In the genomic region with DNA sequence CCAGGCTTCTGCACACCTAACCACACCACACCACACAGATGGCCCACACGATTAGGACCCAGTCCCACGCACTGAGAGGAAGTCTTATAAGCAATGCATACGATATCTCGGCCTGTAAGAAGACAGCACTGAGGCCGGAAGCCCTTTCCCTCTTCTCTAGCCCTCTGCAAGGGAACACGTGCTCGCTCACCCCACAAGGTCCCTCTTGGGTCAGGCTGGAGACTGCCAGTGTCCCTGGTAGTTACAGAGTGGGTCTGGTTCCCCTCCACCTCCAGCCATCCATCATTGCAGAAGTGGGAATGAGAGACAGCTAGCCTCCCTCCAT, we compare ENCODE assay signal across 8 mouse cellular contexts. TPM values are rescaled to one million over a fixed set of nuclear protein-coding genes. Genes with fewer than 3 reads are reported as not detected.
DNase-seq lines count a peak whose midpoint lies in the region; ATAC-seq lines count a peak whose summit lies in the region.

No protein-coding gene starts in this region.

- H3K36me3 ChIP-seq in embryonic facial prominence, embryonic 15.5 days, result 0 out of 2 replicates have a peak, but pooled peaks cover 5% of the 10 kb centered on the region
- no peaks in the 10 kb centered on the region for H3K36me3 ChIP-seq in intestine, embryonic 15.5 days

- no peaks in the 10 kb centered on the region for H3K9me3 ChIP-seq in embryonic facial prominence, embryonic 15.5 days (replicated peaks)
- no peaks in the 10 kb centered on the region for H3K9me3 ChIP-seq in intestine, embryonic 15.5 days

- whole genome bisulfite sequencing in embryonic facial prominence, embryonic 15.5 days, result 36% methylated on average over 7 of the region's 7 CpGs
- 33% methylated on average over 7 of the region's 7 CpGs for WGBS in intestine, embryonic 15.5 days

- ATAC-seq in embryonic facial prominence, embryonic 15.5 days (ENCODE audit: insufficient number of reproducible peaks, low FRiP score, low TSS enrichment, low read depth), result no peak
- ATAC-seq in intestine, embryonic 15.5 days, result no peak
- ATAC-seq in megakaryocyte-erythroid progenitor cell, adult 5-6 weeks (replicated peaks; ENCODE audit: low FRiP score, low TSS enrichment, poor library complexity, severe bottlenecking), result peak; percentile 57

- H3K4me1 ChIP-seq in embryonic facial prominence, embryonic 15.5 days, result peaks cover 66% of the 10 kb centered on the region
- H3K4me1 ChIP-seq in intestine, embryonic 15.5 days (replicated peaks), result peaks cover 62% of the 10 kb centered on the region

- no peak overlapping the region; the same call in 1 of the 2 replicates for H3K27ac ChIP-seq in embryonic facial prominence, embryonic 15.5 days (replicated peaks)
- H3K27ac ChIP-seq in intestine, embryonic 15.5 days, result peak overlapping the region; percentile 58

- peak overlapping the region; percentile 21; the same call in 1 of the 2 replicates for H3K9ac ChIP-seq in embryonic facial prominence, embryonic 15.5 days
- peak overlapping the region; percentile 98 for H3K9ac ChIP-seq in intestine, embryonic 15.5 days

- intact Hi-C loops in heart, postnatal 25 days (cut with DNase I), result loop anchor here (5.0 kb wide), 1 partner anchor 122 kb away; a partner anchor contains a TSS

- peak; percentile 94 for DNase-seq in heart, adult 11 months
- no peak for DNase-seq in heart, postnatal 25 days (ENCODE audit: low spot score)
- DNase-seq in thymus, postnatal 14 days, result peak; percentile 70
- no peak for DNase-seq in embryo, embryonic 10 days (ENCODE audit: low spot score)
- no peak for DNase-seq in embryo, embryonic 10.5 days (ENCODE audit: low spot score)

- no peaks in the 10 kb centered on the region for H3K27me3 ChIP-seq in embryonic facial prominence, embryonic 15.5 days
- no peaks in the 10 kb centered on the region for H3K27me3 ChIP-seq in intestine, embryonic 15.5 days (replicated peaks)

- H3K4me2 ChIP-seq in embryonic facial prominence, embryonic 15.5 days (replicated peaks), result peak overlapping the region; percentile 64
- peak overlapping the region; percentile 86 for H3K4me2 ChIP-seq in intestine, embryonic 15.5 days (replicated peaks)

- H3K4me3 ChIP-seq in embryonic facial prominence, embryonic 15.5 days (replicated peaks), result peak overlapping the region; percentile 89
- peak overlapping the region; percentile 68 for H3K4me3 ChIP-seq in intestine, embryonic 15.5 days (replicated peaks)

RNA-seq across cellular contexts. Expression of a gene that starts 9.6 kb away (rescaled TPM):
- 10 to 100 TPM; 23.5 to 27.4 TPM for total RNA-seq in heart, postnatal 25 days (2021)
- polyA plus RNA-seq in embryonic facial prominence, embryonic 15.5 days (2015; fragmentation: Nextera tagmentation; extraction: Ambion mirVana), result 35.9 and 36.1 TPM in 2 replicates
- 29.0 and 31.4 TPM in 2 replicates for polyA plus RNA-seq in intestine, embryonic 15.5 days (2015; fragmentation: Nextera tagmentation; extraction: Ambion mirVana)
- 151 and 213 TPM in 2 replicates for total RNA-seq in megakaryocyte-erythroid progenitor cell, adult 5-6 weeks (2014; fragmentation: Nextera tagmentation)
- total RNA-seq in megakaryocyte-erythroid progenitor cell, adult 5-6 weeks (2017), result 158 and 213 TPM in 2 replicates

RNA-seq across cellular contexts. Expression of a gene that starts 23.2 kb away (rescaled TPM):
- not detected for total RNA-seq in heart, postnatal 25 days (2021)
- not detected in 2 replicates for polyA plus RNA-seq in embryonic facial prominence, embryonic 15.5 days (2015; fragmentation: Nextera tagmentation; extraction: Ambion mirVana)
- polyA plus RNA-seq in intestine, embryonic 15.5 days (2015; fragmentation: Nextera tagmentation; extraction: Ambion mirVana), result not detected in 2 replicates
- total RNA-seq in megakaryocyte-erythroid progenitor cell, adult 5-6 weeks (2014; fragmentation: Nextera tagmentation), result not detected in 2 replicates
- total RNA-seq in megakaryocyte-erythroid progenitor cell, adult 5-6 weeks (2017), result not detected in 2 replicates

RNA-seq across cellular contexts. Expression of a gene that starts 37.7 kb away (rescaled TPM):
- not detected for total RNA-seq in heart, postnatal 25 days (2021)
- not detected in 2 replicates for polyA plus RNA-seq in embryonic facial prominence, embryonic 15.5 days (2015; fragmentation: Nextera tagmentation; extraction: Ambion mirVana)
- not detected in 2 replicates for polyA plus RNA-seq in intestine, embryonic 15.5 days (2015; fragmentation: Nextera tagmentation; extraction: Ambion mirVana)
- not detected in 2 replicates for total RNA-seq in megakaryocyte-erythroid progenitor cell, adult 5-6 weeks (2014; fragmentation: Nextera tagmentation)
- not detected in 2 replicates for total RNA-seq in megakaryocyte-erythroid progenitor cell, adult 5-6 weeks (2017)

RNA-seq across cellular contexts. Expression of a gene that starts 39.7 kb away (rescaled TPM):
- not detected for total RNA-seq in heart, postnatal 25 days (2021)
- not detected in 2 replicates for polyA plus RNA-seq in embryonic facial prominence, embryonic 15.5 days (2015; fragmentation: Nextera tagmentation; extraction: Ambion mirVana)
- not detected in 2 replicates for polyA plus RNA-seq in intestine, embryonic 15.5 days (2015; fragmentation: Nextera tagmentation; extraction: Ambion mirVana)
- total RNA-seq in megakaryocyte-erythroid progenitor cell, adult 5-6 weeks (2014; fragmentation: Nextera tagmentation), result not detected in 2 replicates
- total RNA-seq in megakaryocyte-erythroid progenitor cell, adult 5-6 weeks (2017), result not detected in 2 replicates

RNA-seq across cellular contexts. Expression of a gene that starts 43.9 kb away (rescaled TPM):
- under 1 TPM in 1 of 2 experiments, not detected in 1; 0.08 TPM for total RNA-seq in heart, postnatal 25 days (2021)
- polyA plus RNA-seq in embryonic facial prominence, embryonic 15.5 days (2015; fragmentation: Nextera tagmentation; extraction: Ambion mirVana), result 0.43 and 0.53 TPM in 2 replicates
- not detected in 2 replicates for polyA plus RNA-seq in intestine, embryonic 15.5 days (2015; fragmentation: Nextera tagmentation; extraction: Ambion mirVana)
- total RNA-seq in megakaryocyte-erythroid progenitor cell, adult 5-6 weeks (2014; fragmentation: Nextera tagmentation), result 0.52 and 1.7 TPM in 2 replicates
- 1.3 TPM in 1 of 2 replicates, not detected in the other for total RNA-seq in megakaryocyte-erythroid progenitor cell, adult 5-6 weeks (2017)

Comparison
In these comparisons a context has a peak if more than half of its experiments do, and no peak if none do; other contexts are left out.
1. DNase-seq: peak in heart, adult 11 months (single experiment) and thymus, postnatal 14 days (single experiment); none in heart, postnatal 25 days (single experiment), embryo, embryonic 10 days (single experiment) and embryo, embryonic 10.5 days (single experiment).
2. RNA of a gene that starts 9.6 kb away (total RNA-seq): 151 to 213 TPM in megakaryocyte-erythroid progenitor cell, adult 5-6 weeks; 23.5 to 27.4 TPM in heart, postnatal 25 days; every median in the first group is over 4 times any median in the second.